ENCODE assay signal across 20 mouse cellular contexts in genomic region chr3:158195426-158195825, GRCm38 (mm10).
DNase-seq lines count a peak whose midpoint lies in the region; ATAC-seq and TF ChIP-seq lines count a peak whose summit lies in the region.
"Had no signal": no experiment of that assay in that cellular context is flagged by ENCODE, and none has a peak within 500 bp of the region (broad histone marks: within the 10 kb centered on the region; RNA-seq: fewer than 3 reads in every experiment).

No protein-coding gene starts in this region.

- no peak for TF ChIP-seq CTCF in MEL (IDR thresholded peaks at IDR 0.05 in 2 of 3, conservative IDR thresholded peaks at IDR 0.05 in 1 of 3; ENCODE audit: control insufficient read depth in 1 of 3, insufficient read depth in 1 of 3, low read depth in 2 of 3, low read length in 3 of 3, poor library complexity in 1 of 3, severe bottlenecking in 1 of 3)

- H3K36me3 ChIP-seq in MEL (ENCODE audit: control insufficient read depth in 1 of 2, insufficient read depth in 2 of 2, low read length in 2 of 2): no peaks in the 10 kb centered on the region
- H3K36me3 ChIP-seq: embryonic facial prominence, embryonic 10.5 days; forebrain, embryonic 10.5 days; heart, embryonic 13.5 days; hindbrain, embryonic 13.5 days; intestine, embryonic 15.5 days had no signal

- peak; percentile 91 for DNase-seq in heart, adult 11 months
- no peak for DNase-seq in heart, postnatal 14 days
- DNase-seq in 416B (ENCODE audit: low read depth): peak; percentile 17
- DNase-seq in MEL (ENCODE audit: low read depth, low spot score): peak; percentile 2
- DNase-seq in kidney, postnatal 25 days: no peak
- DNase-seq in embryo, embryonic 9.5 days (ENCODE audit: extremely low spot score): no peak
- no peak for DNase-seq in lung, adult 18-20 months
- DNase-seq: adrenal gland, postnatal 10 days; cerebellum, adult 11-12 months; cerebellum, adult 9-10 months; cerebellum, postnatal 25 days; gastrocnemius, postnatal 10 days; heart, postnatal 4 days had no signal

- intact Hi-C loops in heart, postnatal 14 days (cut with DNase I): no loop called here

- H3K79me2 ChIP-seq in MEL (ENCODE audit: control insufficient read depth, insufficient read depth, low read length, poor library complexity): no peaks in the 10 kb centered on the region

- no peak for TF ChIP-seq EP300 in MEL (IDR thresholded peaks at IDR 0.05; ENCODE audit: low read depth in 1 of 2, low read length in 2 of 2)

- ATAC-seq in hematopoietic stem cell, adult 5-6 weeks (replicated peaks in 1 of 2; ENCODE audit: insufficient read depth in 1 of 2, low FRiP score in 2 of 2, low TSS enrichment in 1 of 2, low read depth in 1 of 2, poor library complexity in 2 of 2, severe bottlenecking in 2 of 2): peak; percentile 79 to 90
- ATAC-seq: forebrain, embryonic 14.5 days; intestine, embryonic 15.5 days had no signal

- no peaks in the 10 kb centered on the region for H3K9me3 ChIP-seq in MEL (replicated peaks; ENCODE audit: insufficient read depth, low read length)
- H3K9me3 ChIP-seq: embryonic facial prominence, embryonic 10.5 days; forebrain, embryonic 10.5 days; heart, embryonic 13.5 days; hindbrain, embryonic 13.5 days; intestine, embryonic 15.5 days had no signal

- H3K27me3 ChIP-seq in MEL (ENCODE audit: control insufficient read depth in 1 of 2, insufficient read depth in 2 of 2, low read length in 2 of 2): no peaks in the 10 kb centered on the region
- H3K27me3 ChIP-seq: heart, embryonic 13.5 days; hindbrain, embryonic 13.5 days; intestine, embryonic 15.5 days had no signal

- no peaks in the 10 kb centered on the region for H3K4me1 ChIP-seq in MEL (ENCODE audit: control insufficient read depth in 1 of 2, insufficient read depth in 2 of 2, low read length in 2 of 2)
- H3K4me1 ChIP-seq: embryonic facial prominence, embryonic 10.5 days; forebrain, embryonic 10.5 days; heart, embryonic 13.5 days; hindbrain, embryonic 13.5 days; intestine, embryonic 15.5 days had no signal

- no peak overlapping the region for H3K27ac ChIP-seq in MEL (ENCODE audit: control insufficient read depth, low read depth, low read length)
- H3K27ac ChIP-seq: embryonic facial prominence, embryonic 10.5 days; forebrain, embryonic 10.5 days; heart, embryonic 13.5 days; hindbrain, embryonic 13.5 days; intestine, embryonic 15.5 days had no signal

- no peak overlapping the region for H3K9ac ChIP-seq in MEL (ENCODE audit: control insufficient read depth, low read depth, low read length, poor library complexity, severe bottlenecking)
- H3K9ac ChIP-seq: heart, embryonic 13.5 days; hindbrain, embryonic 13.5 days; intestine, embryonic 15.5 days had no signal

- TF ChIP-seq POLR2A in MEL (IDR thresholded peaks at IDR 0.05; ENCODE audit: control insufficient read depth in 1 of 2, insufficient read depth in 1 of 2, low read depth in 1 of 2, low read length in 2 of 2, poor library complexity in 1 of 2): no peak

- no peak for TF ChIP-seq RAD21 in MEL (IDR thresholded peaks at IDR 0.05; ENCODE audit: low read depth, low read length)

- no peak overlapping the region for H3K4me3 ChIP-seq in MEL (ENCODE audit: control insufficient read depth in 1 of 2, insufficient read depth in 1 of 2, low read depth in 2 of 2, low read length in 2 of 2)
- H3K4me3 ChIP-seq: embryonic facial prominence, embryonic 10.5 days; forebrain, embryonic 10.5 days; heart, embryonic 13.5 days; hindbrain, embryonic 13.5 days; intestine, embryonic 15.5 days had no signal

TF ChIP-seq in MEL, 35 proteins besides CTCF, POLR2A, EP300 and RAD21:
- TF ChIP-seq TCF12 (IDR thresholded peaks at IDR 0.05; ENCODE audit: low read depth, low read length) (no peak), E2F4 (IDR thresholded peaks at IDR 0.05; ENCODE audit: borderline replicate concordance, low read depth, low read length) (no peak), ZMIZ1 (IDR thresholded peaks at IDR 0.05; ENCODE audit: low read depth, low read length) (no peak), HCFC1 (IDR thresholded peaks at IDR 0.05; ENCODE audit: low read depth, low read length) (no peak), USF1 (IDR thresholded peaks at IDR 0.05; ENCODE audit: low read depth, low read length) (no peak), JUND (IDR thresholded peaks at IDR 0.05; ENCODE audit: low read depth, low read length) (no peak), MEF2A (IDR thresholded peaks at IDR 0.05; ENCODE audit: extremely low read depth, insufficient replicate concordance, low read depth, low read length, poor library complexity, severe bottlenecking) (no peak), ZC3H11A (IDR thresholded peaks at IDR 0.05; ENCODE audit: low read depth, low read length) (no peak), POLR2AphosphoS5 (IDR thresholded peaks at IDR 0.05; ENCODE audit: borderline replicate concordance, low read depth, low read length) (no peak), GATA1 (IDR thresholded peaks at IDR 0.05; ENCODE audit: low read depth, low read length) (no peak), UBTF (IDR thresholded peaks at IDR 0.05; ENCODE audit: borderline replicate concordance, insufficient read depth, low read depth, low read length) (no peak), KAT2A (conservative IDR thresholded peaks at IDR 0.05; ENCODE audit: low read depth, low read length) (no peak), SMC3 (IDR thresholded peaks at IDR 0.05; ENCODE audit: low read depth, low read length) (no peak)

Comparison
In these comparisons a context has a peak if more than half of its experiments do, and no peak if none do; other contexts are left out.
1. DNase-seq: peak in heart, adult 11 months (single experiment), 416B (single experiment) and MEL (single experiment); none in heart, postnatal 14 days (0 of 2), kidney, postnatal 25 days (0 of 2), embryo, embryonic 9.5 days (single experiment) and lung, adult 18-20 months (0 of 2).